Mouse (Mus musculus) kidney, postnatal 0 days (tissue): Measurements from ENCODE around the gene Rbfox2. TPM values are rescaled to one million over a fixed set of nuclear protein-coding genes. Genes with fewer than 3 reads are reported as not detected.

Experiments
- ATAC-seq: fragments of 200-750 bp; cut with Nextera tagmentation; replicated peaks from 2 replicates; pipeline ENCODE4 v1.8.0; 2017; ENCODE audit warnings: low read depth, moderate number of reproducible peaks, moderate TSS enrichment, moderate library complexity; ENCODE audit not compliant: low FRiP score
- DNase-seq: peaks from one replicate; pipeline ENCODE4 v3.0.0-alpha.2; 2016; ENCODE audit warnings: low spot score
- H3K27ac ChIP-seq: fragments of 300-500 bp; sonication (generic); 2 replicates; pipeline ENCODE4 v1.5.1; 2014; ENCODE audit warnings: mild to moderate bottlenecking
- H3K27me3 ChIP-seq: fragments of 300-500 bp; sonication (generic); 2 replicates; pipeline ENCODE4 v1.6.1; 2014; ENCODE audit warnings: low read length, mixed read lengths; ENCODE audit not compliant: insufficient read depth
- H3K36me3 ChIP-seq: fragments of 300-500 bp; sonication (generic); 2 replicates; pipeline ENCODE4 v1.6.1; 2014; ENCODE audit warnings: low read length, mixed read lengths; ENCODE audit not compliant: insufficient read depth
- H3K4me1 ChIP-seq: fragments of 300-500 bp; sonication (generic); replicated peaks from 2 replicates; pipeline ENCODE4 v1.6.1; 2014; ENCODE audit warnings: antibody characterized with exemption, low read length, mixed read lengths; ENCODE audit not compliant: insufficient read depth
- H3K4me2 ChIP-seq: fragments of 300-500 bp; sonication (generic); 2 replicates; pipeline ENCODE4 v1.6.1; 2014; ENCODE audit warnings: mild to moderate bottlenecking, low read length, moderate library complexity, mixed read lengths
- H3K4me3 ChIP-seq: fragments of 300-500 bp; sonication (generic); replicated peaks from 2 replicates; pipeline ENCODE4 v1.5.1; 2014; ENCODE audit warnings: low read depth, low read length
- H3K9ac ChIP-seq: fragments of 300-500 bp; sonication (generic); 2 replicates; pipeline ENCODE4 v1.6.1; 2014; ENCODE audit warnings: low read depth, low read length
- H3K9me3 ChIP-seq: fragments of 300-500 bp; sonication (generic); replicated peaks from 2 replicates; pipeline ENCODE4 v1.6.1; 2016; ENCODE audit warnings: low read length, inconsistent platforms, mixed read lengths
- CTCF ChIP-seq: IDR thresholded peaks from 2 replicates; pipeline ENCODE4 v1.5.1; 2016; ENCODE audit warnings: antibody characterized with exemption, low read depth, mild to moderate bottlenecking, moderate library complexity
- WGBS: fragments of 180-500 bp; shearing (Covaris S2); extraction: QIAGEN DNeasy Blood & Tissue Kit; methylation state at CpG from one replicate; pipeline ENCODE4 v1.1.7; 2014; 5-methylcytosine and 5-hydroxymethylcytosine counted together
- polyA plus RNA-seq: library from polyadenylated mRNA; unstranded; fragments of >200 nt; fragmentation: Nextera tagmentation; extraction: Ambion mirVana; gene quantifications from 2 replicates; pipeline ENCODE4 v1.2.1, GENCODE M21; 2015

Gene Rbfox2
- polyA plus RNA-seq, 1 experiment from 2014 or later: 22.7 TPM

DNA sequence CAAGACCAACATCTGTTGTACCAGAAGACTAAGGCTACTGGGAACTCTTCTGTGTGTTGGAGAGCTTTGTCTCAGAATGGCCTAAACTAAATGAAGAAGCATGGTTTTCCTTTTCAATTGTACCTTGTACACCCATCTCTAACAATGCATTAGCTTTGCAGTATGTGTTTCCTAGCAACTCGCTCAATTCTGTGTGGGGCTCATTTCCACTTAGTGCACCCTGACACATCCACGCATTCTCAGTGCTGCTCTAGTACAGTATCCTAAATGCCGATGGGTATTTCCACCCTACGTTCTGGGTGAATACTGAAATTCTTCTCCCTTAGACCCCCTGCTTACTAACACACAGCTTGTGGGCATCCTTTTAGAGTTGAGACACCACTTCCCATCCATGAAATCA is 71.3 kb downstream of the Rbfox2 start:
- DNase-seq: no peak
- Histone ChIP-seq H3K27ac (no peak overlapping the region), H3K4me1 (peaks cover 11% of the 10 kb centered on the region; the same call in 1 of the 2 replicates), H3K27me3 (no peaks in the 10 kb centered on the region), H3K4me3 (no peak overlapping the region), H3K36me3 (no peaks in the 10 kb centered on the region), H3K9ac (no peak overlapping the region), H3K9me3 (no peaks in the 10 kb centered on the region), H3K4me2 (no peak overlapping the region)
- ATAC-seq: no peak
- WGBS: 88% methylated on average over 4 of the region's 4 CpGs
- no peak for TF ChIP-seq CTCF

DNA sequence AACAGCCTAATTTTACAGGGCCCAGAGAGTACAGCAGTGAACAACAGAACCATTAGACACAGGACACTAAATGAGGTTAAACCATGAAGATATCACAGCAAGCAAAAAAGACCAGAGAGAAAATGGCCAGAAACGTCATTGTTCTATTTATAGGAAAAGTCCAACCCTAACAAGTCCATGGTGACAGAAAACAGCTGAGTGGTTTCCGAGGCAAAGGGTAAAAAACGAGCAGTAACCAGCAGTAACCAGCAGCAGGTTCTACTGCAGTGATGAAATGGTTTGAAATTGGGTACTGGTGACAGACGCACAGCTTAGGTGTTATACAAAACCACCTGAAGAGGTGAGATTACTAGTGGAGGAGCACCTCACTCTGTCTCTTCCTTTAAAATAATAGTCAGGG is 72.5 kb downstream of the Rbfox2 start:
- no peak overlapping the region for H3K4me3 ChIP-seq
- H3K9ac ChIP-seq: no peak overlapping the region
- H3K4me1 ChIP-seq: peaks cover 11% of the 10 kb centered on the region; the same call in 1 of the 2 replicates
- no peaks in the 10 kb centered on the region for H3K9me3 ChIP-seq
- no peak for ATAC-seq
- H3K27ac ChIP-seq: no peak overlapping the region
- H3K36me3 ChIP-seq: no peaks in the 10 kb centered on the region
- WGBS: 50% methylated on average over 4 of the region's 4 CpGs
- no peak for TF ChIP-seq CTCF
- no peaks in the 10 kb centered on the region for H3K27me3 ChIP-seq
- DNase-seq: no peak
- H3K4me2 ChIP-seq: no peak overlapping the region

DNA sequence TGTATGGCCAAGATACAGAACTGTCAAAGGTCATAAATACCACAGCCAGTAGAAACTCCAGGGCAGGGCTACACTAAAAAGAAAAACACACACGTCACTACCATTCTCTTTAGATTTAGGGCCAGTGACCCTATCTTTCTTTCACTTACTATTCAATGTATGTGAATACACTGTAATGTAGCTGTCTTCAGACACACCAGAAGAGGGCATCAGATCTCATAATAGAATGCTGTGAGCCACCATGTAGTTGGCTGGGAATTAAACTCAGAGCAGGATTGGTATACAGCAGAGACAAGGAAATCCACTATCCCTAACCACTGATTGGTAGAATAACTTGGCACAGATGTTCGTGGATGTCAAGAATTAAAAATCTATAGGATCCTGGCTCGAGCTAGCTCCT is 76.7 kb downstream of the Rbfox2 start:
- Histone ChIP-seq H3K4me3 (no peak overlapping the region), H3K9ac (no peak overlapping the region), H3K27ac (no peak overlapping the region), H3K36me3 (no peaks in the 10 kb centered on the region), H3K27me3 (no peaks in the 10 kb centered on the region), H3K4me2 (no peak overlapping the region), H3K9me3 (no peaks in the 10 kb centered on the region), H3K4me1 (peaks cover 5% of the 10 kb centered on the region; the same call in 1 of the 2 replicates)
- TF ChIP-seq CTCF: peak; percentile 30; the same call in 1 of the 2 replicates
- WGBS: 61% methylated on average over 3 of the region's 3 CpGs
- DNase-seq: no peak
- no peak for ATAC-seq

DNA sequence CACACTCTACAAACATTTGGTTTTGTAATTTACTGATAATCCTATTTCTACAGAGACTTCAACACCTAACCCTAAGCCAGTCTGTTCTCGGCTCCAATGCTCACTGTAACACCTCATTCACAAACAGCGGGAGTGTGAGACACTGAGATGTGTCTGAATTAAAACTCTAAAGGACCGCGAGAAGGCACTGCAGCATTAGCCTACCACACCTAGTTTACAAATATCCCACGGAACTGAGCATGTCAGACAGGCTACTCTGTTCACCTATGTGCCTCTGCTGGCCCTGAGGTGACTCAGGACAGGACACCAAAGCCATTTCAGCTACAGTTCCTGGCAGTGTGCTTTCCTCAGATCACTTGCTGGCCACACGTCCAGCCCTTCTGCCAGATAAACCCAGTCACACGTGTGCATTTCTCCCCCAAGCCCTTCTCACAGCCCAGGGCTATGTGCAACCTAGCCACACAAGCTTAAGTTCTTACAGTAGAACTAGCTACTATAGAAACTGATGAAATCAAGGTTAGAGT is 79.9 kb downstream of the Rbfox2 start:
- Histone ChIP-seq H3K27ac (no peak overlapping the region), H3K36me3 (no peaks in the 10 kb centered on the region), H3K4me1 (no peaks in the 10 kb centered on the region), H3K4me2 (no peak overlapping the region), H3K27me3 (no peaks in the 10 kb centered on the region), H3K9ac (no peak overlapping the region), H3K4me3 (no peak overlapping the region), H3K9me3 (no peaks in the 10 kb centered on the region)
- 71% methylated on average over 7 of the region's 7 CpGs for WGBS
- TF ChIP-seq CTCF: no peak
- DNase-seq: no peak
- ATAC-seq: no peak

DNA sequence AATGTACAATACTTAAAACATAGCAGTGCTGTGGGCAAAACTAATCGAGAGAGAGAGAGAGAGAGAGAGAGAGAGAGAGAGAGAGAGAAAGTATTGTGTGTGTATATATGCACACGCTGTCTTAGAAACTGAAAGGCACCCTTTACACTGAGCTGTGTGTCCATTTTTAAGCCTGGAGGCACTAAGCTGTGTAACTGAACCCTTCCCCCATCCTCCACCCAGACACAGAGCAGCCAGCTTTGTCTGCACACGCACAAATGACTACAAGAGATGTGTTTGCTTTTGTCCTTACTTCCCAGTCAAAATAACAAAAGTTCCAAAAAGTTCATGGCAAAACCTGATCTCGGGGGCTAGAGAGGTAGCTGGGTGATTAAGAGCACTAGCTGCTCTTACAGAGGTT is 80.9 kb downstream of the Rbfox2 start:
- Histone ChIP-seq H3K4me2 (no peak overlapping the region), H3K36me3 (no peaks in the 10 kb centered on the region), H3K27me3 (no peaks in the 10 kb centered on the region), H3K9me3 (no peaks in the 10 kb centered on the region), H3K4me1 (no peaks in the 10 kb centered on the region), H3K4me3 (no peak overlapping the region), H3K9ac (no peak overlapping the region), H3K27ac (no peak overlapping the region)
- ATAC-seq: no peak
- 62% methylated on average over 4 of the region's 4 CpGs for WGBS
- TF ChIP-seq CTCF: no peak
- no peak for DNase-seq

DNA sequence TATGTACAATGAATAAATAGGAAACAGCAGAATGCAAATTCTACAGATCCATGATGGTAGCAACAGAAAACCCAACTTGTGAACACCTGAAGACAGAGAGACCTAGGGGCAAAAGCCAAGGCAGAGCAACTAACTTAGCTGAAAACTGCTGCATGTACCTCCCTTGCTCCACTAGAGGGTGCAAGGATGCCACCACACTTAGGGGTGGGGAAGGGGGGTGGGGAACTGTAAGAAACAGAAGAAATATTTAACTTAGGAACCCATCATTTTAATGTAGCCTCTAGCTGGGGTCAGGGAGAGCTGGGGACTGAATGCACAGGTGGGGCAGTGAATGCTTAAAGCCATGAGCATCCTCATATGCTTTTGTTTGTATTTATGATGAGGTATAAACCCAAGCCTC is 81.5 kb downstream of the Rbfox2 start:
- DNase-seq: peak; percentile 85
- no peaks in the 10 kb centered on the region for H3K9me3 ChIP-seq
- no peak overlapping the region for H3K4me2 ChIP-seq
- H3K27me3 ChIP-seq: no peaks in the 10 kb centered on the region
- no peaks in the 10 kb centered on the region for H3K36me3 ChIP-seq
- ATAC-seq: peak; percentile 52; the same call in 1 of the 2 replicates
- peaks cover 1% of the 10 kb centered on the region; the same call in 1 of the 2 replicates for H3K4me1 ChIP-seq
- H3K4me3 ChIP-seq: no peak overlapping the region
- no peak overlapping the region for H3K9ac ChIP-seq
- peak; percentile 78 for TF ChIP-seq CTCF
- H3K27ac ChIP-seq: no peak overlapping the region

DNA sequence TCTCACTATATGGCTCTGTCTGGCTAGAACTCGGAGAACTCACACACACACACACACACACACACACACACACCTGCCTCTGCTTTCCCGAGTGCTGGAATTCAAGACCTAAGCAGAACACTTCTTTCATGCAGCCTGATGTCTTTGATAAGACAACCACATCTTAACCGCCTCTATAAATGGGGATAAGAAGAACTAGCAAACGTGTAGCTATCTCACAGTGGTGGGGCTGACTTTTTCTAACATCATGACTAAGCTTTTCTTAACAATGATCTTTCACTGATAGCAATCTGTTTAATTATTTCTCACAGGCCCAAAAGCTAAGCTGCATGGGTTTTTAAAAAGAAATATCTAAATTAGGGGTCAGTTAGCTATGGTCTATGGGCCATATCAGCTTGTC is 86.0 kb downstream of the Rbfox2 start:
- H3K9me3 ChIP-seq: no peaks in the 10 kb centered on the region
- WGBS: 74% methylated on average over 4 of the region's 4 CpGs
- ATAC-seq (no peak), DNase-seq (no peak)
- no peak overlapping the region for H3K4me2 ChIP-seq
- H3K9ac ChIP-seq: no peak overlapping the region
- no peak overlapping the region for H3K4me3 ChIP-seq
- H3K4me1 ChIP-seq: peaks cover 8% of the 10 kb centered on the region
- H3K27me3 ChIP-seq: no peaks in the 10 kb centered on the region
- TF ChIP-seq CTCF: no peak
- no peak overlapping the region for H3K27ac ChIP-seq
- H3K36me3 ChIP-seq: no peaks in the 10 kb centered on the region
